Mouse (Mus musculus): ENCODE data around the gene Cd9. TPM values are rescaled to one million over a fixed set of nuclear protein-coding genes. Genes with fewer than 3 reads are reported as not detected.

Cd9 gene
- total RNA-seq (2023), result 36.6 TPM

GRCm38 (mm10) chr6:125494092-125494871, at the start of gene Cd9:
Gene Cd9, minus strand, starts transcription at chr6:125494791.

Other genes starting within 250 kb of the Cd9 start
- gene Tuba3a, start 208.7 kb downstream of the Cd9 start, total RNA-seq (2023), result not detected
- gene Ltbr, start 180.9 kb downstream of the Cd9 start, total RNA-seq (2023), result 3.3 TPM
- 0.47 TPM for gene Scnn1a, start 174.1 kb downstream of the Cd9 start, total RNA-seq (2023)
- gene Tnfrsf1a, start 145.4 kb downstream of the Cd9 start, total RNA-seq (2023), result 64.8 TPM
- gene Plekhg6, start 114.0 kb downstream of the Cd9 start, total RNA-seq (2023), result not detected
- 0.92 TPM for gene Vwf, start 52.0 kb upstream of the Cd9 start, total RNA-seq (2023)
- not detected for gene Ano2, start 195.6 kb upstream of the Cd9 start, total RNA-seq (2023)

Measured in CD4-positive naive resting alpha-beta T cell, adult 57 days (primary cell).